Mouse (Mus musculus): Measurements from ENCODE around the gene Fxyd3. TPM values are rescaled to one million over a fixed set of nuclear protein-coding genes. Genes with fewer than 3 reads are reported as not detected.

Fxyd3 gene
- polyA plus RNA-seq, 1 experiment, result 22.7 TPM

DNA sequence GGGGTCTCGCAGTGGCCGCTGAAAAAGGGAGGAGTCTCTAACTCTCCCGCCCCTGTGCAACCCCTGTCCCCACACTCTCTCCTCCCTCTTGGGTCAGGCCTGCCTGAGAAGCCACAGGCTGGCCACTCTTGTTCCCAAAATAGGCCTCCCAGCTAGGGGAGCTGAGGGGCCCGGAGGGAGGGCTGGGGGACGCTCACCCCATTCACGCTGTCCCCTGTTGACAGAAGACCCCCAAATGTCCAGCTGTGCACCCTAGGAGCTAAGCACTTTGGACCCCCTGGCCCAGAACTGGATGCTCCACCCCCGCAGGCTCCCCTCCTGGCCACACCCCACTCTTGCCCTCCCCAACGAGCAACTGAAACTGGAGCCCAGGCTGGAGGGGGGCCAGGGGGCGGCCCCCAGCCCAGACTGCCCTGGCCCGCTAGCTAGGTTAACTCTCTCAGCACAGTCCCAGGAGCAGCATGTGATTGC, 21.1 kb downstream of the Fxyd3 start:
- Histone ChIP-seq H3K27me3 (ENCODE audit: control insufficient read depth, insufficient read depth, low read length) (peaks cover 27% of the 10 kb centered on the region), H3K36me3 (ENCODE audit: control insufficient read depth, insufficient read depth, low read length) (no peaks in the 10 kb centered on the region), H3K4me3 (ENCODE audit: low read depth, low read length) (peak overlapping the region; percentile 58), H3K27ac (ENCODE audit: insufficient read depth, low read depth, low read length) (peak overlapping the region; percentile 45), H3K4me1 (ENCODE audit: control insufficient read depth, insufficient read depth, insufficient read length, low read length) (peaks cover 4% of the 10 kb centered on the region)
- 25% methylated on average over 10 of the region's 10 CpGs for WGBS
- TF ChIP-seq CTCF (IDR thresholded peaks at IDR 0.05; ENCODE audit: extremely low read depth, insufficient read length, insufficient replicate concordance, low read depth, low read length) (no peak), POLR2A (IDR thresholded peaks at IDR 0.05; ENCODE audit: low read depth, low read length) (no peak)

DNA sequence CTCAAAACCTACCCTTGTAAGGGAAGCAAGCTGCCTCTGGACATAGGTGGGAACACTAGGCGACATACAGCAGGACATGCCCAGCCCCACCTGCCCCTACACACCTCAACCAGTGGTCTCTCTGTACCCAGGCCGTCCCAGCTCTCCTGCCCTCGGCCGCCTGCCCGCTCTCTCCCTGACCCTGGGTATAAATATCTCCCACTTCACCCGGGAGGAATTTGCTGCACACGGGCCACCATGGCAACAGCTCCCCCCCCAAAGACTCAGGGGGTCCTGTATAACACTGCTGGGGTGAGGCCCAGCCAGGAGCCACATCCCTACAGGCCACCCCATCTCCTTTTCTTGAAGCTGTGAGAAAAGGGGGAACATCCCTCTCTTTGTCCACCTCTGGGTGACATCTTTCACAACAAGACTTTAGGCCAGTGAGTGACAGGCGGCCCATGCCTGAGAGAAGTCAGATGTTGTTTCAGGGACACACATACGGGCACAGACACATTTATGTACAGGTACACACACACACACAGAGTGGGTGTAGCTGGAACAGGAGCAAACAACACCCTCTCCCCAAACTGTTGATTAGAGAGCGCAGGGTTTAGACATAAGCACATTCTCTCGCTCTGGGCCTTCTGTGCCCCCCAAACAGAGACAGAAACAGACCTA, 21.7 kb downstream of the Fxyd3 start:
- H3K4me1 ChIP-seq (ENCODE audit: control insufficient read depth, insufficient read depth, insufficient read length, low read length), result peaks cover 4% of the 10 kb centered on the region
- peaks cover 33% of the 10 kb centered on the region for H3K27me3 ChIP-seq (ENCODE audit: control insufficient read depth, insufficient read depth, low read length)
- no peak for TF ChIP-seq POLR2A (IDR thresholded peaks at IDR 0.05; ENCODE audit: low read depth, low read length)
- no peak for TF ChIP-seq CTCF (IDR thresholded peaks at IDR 0.05; ENCODE audit: extremely low read depth, insufficient read length, insufficient replicate concordance, low read depth, low read length)
- H3K36me3 ChIP-seq (ENCODE audit: control insufficient read depth, insufficient read depth, low read length), result no peaks in the 10 kb centered on the region
- H3K27ac ChIP-seq (ENCODE audit: insufficient read depth, low read depth, low read length), result peak overlapping the region; percentile 45
- H3K4me3 ChIP-seq (ENCODE audit: low read depth, low read length), result peak overlapping the region; percentile 58
- 68% methylated on average over 11 of the region's 11 CpGs for WGBS

DNA sequence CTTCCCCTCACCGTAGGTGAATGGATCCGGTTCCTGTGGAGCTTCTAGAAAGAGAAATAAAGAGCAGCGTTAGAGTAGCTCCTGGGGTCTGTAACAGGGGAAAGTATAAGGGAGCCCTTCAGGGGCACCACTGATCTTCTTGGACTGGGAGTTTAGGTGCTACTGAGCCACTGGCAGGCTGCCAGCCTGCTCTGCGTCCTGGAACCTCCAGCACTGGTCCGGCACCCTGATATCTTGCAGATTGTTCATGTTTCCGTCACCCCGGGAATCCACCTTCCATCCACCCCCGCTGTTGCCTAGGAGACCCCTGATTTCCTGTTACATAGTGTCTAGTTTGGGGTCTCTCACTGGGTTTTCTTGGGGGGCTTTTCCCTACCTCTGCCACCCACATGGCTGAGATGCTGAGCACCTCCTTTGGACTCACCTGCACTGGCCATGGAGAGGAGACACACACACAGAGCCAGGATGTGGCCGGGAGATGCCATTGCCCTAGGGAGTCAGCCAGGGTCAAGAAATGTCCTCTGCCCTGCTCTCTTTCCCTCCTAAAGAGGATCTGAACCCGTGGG, 22.5 kb downstream of the Fxyd3 start:
- H3K4me1 ChIP-seq (ENCODE audit: control insufficient read depth, insufficient read depth, insufficient read length, low read length), result peaks cover 4% of the 10 kb centered on the region
- TF ChIP-seq CTCF (IDR thresholded peaks at IDR 0.05; ENCODE audit: extremely low read depth, insufficient read length, insufficient replicate concordance, low read depth, low read length), result no peak
- no peak for TF ChIP-seq POLR2A (IDR thresholded peaks at IDR 0.05; ENCODE audit: low read depth, low read length)
- peaks cover 38% of the 10 kb centered on the region for H3K27me3 ChIP-seq (ENCODE audit: control insufficient read depth, insufficient read depth, low read length)
- peak overlapping the region; percentile 58; the same call in 1 of the 2 replicates for H3K4me3 ChIP-seq (ENCODE audit: low read depth, low read length)
- no peaks in the 10 kb centered on the region for H3K36me3 ChIP-seq (ENCODE audit: control insufficient read depth, insufficient read depth, low read length)
- peak overlapping the region; percentile 45; the same call in 1 of the 2 replicates for H3K27ac ChIP-seq (ENCODE audit: insufficient read depth, low read depth, low read length)
- WGBS, result 39% methylated on average over 10 of the region's 10 CpGs

DNA sequence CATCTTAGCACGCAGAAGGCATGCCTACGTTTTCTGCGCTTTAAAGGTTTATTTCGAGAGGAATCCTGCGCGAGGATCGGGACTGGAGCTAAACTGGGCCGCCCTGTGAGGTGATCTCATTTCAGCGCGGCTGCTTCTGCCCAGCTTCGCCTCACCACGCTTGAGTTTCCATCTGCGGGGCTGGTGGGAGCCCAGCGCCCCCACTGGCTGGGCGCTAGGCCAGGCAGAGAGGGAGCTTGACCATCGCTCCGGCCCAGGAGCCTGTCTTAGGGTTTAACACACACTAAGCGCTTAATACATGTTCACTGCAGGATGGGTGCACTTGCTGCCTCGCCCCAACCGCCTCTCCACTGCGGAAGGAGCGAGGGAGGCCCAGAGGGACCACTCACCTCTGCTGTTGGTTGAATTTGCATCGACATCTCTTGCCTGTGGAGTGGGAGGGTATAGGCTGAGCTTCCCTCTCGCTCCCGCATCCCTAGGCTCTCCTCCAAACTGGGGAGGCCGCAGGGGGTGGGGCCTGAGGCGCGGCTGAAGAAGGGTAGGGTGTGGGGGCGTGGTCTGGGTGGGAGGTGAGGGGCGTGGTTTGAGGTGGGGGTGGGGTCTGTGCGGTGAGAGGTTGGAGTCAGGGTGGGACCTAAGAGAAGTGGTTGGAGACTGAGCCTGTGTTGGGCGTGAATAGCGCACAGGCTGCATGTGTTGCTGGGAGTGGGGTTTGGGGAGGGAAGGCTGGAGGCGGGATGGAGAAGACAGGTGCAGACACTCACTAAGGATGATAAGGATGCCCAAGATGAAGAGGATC, 23.7 kb downstream of the Fxyd3 start:
- Histone ChIP-seq H3K4me3 (ENCODE audit: low read depth, low read length) (peak overlapping the region; percentile 9), H3K27ac (ENCODE audit: insufficient read depth, low read depth, low read length) (no peak overlapping the region), H3K4me1 (ENCODE audit: control insufficient read depth, insufficient read depth, insufficient read length, low read length) (peaks cover 4% of the 10 kb centered on the region), H3K36me3 (ENCODE audit: control insufficient read depth, insufficient read depth, low read length) (no peaks in the 10 kb centered on the region), H3K27me3 (ENCODE audit: control insufficient read depth, insufficient read depth, low read length) (peaks cover 38% of the 10 kb centered on the region)
- 12% methylated on average over 34 of the region's 34 CpGs for WGBS
- TF ChIP-seq POLR2A (IDR thresholded peaks at IDR 0.05; ENCODE audit: low read depth, low read length), result no peak
- TF ChIP-seq CTCF (IDR thresholded peaks at IDR 0.05; ENCODE audit: extremely low read depth, insufficient read length, insufficient replicate concordance, low read depth, low read length), result no peak

DNA sequence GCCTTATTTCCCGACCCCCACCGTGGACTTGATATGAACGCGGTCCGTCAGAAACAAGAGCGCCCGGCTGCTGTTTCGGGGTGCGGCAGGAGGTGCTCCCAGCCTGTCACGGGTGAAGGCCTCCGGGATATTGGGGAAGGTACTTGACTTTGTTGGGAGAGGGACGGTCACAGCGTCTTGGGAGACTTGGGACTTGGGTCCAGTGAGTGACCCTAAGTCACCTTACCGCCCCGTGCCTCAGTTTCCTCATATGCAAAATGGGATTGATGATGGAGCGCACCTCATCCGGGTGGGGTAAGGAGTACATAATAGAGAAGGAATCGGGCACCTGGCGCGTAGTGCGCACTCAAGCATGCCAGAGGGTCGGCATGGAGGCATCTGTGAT, 24.3 kb downstream of the Fxyd3 start:
- Histone ChIP-seq H3K4me1 (ENCODE audit: control insufficient read depth, insufficient read depth, insufficient read length, low read length) (peaks cover 4% of the 10 kb centered on the region), H3K27me3 (ENCODE audit: control insufficient read depth, insufficient read depth, low read length) (peaks cover 38% of the 10 kb centered on the region), H3K36me3 (ENCODE audit: control insufficient read depth, insufficient read depth, low read length) (no peaks in the 10 kb centered on the region), H3K4me3 (ENCODE audit: low read depth, low read length) (peak overlapping the region; percentile 9; the same call in 1 of the 2 replicates), H3K27ac (ENCODE audit: insufficient read depth, low read depth, low read length) (no peak overlapping the region)
- WGBS, result 24% methylated on average over 22 of the region's 22 CpGs
- TF ChIP-seq CTCF (IDR thresholded peaks at IDR 0.05; ENCODE audit: extremely low read depth, insufficient read length, insufficient replicate concordance, low read depth, low read length) (no peak), POLR2A (IDR thresholded peaks at IDR 0.05; ENCODE audit: low read depth, low read length) (no peak)

DNA sequence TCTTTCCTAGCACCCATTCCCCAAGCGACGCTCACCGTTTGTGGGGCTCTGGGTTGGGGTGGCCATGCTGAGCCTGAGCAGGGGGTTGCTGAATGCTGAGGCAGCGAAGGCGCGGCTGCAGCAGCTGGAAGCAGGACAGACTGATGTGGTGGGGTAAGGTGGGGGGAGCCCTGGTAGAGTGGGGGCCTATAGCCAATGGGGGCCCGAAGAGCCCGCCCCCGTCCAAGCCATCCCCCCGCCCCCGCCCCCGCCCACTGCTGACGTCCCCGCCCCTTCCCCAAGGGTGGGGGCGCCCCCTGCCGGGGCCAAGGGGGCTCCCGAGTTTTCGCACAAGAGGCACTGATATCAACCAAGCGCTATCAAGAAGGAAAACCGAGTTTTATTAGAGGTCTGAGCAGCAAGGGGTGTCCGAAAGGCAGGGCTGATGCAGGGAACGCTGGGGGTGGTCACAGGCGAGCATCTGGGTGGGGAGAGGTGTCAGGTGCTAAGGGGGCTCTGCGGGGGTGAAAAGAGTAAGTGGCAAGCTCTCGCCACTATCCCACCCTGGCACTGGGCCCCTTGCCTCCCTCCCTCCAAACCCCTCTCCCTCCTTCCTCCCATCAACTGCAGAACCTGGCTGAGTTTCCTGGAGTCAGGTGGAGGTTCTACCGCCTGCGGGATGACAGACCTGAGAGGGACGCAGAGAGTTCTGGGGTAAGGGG, 25.0 kb downstream of the Fxyd3 start, which contains the start of gene Fxyd7:
Gene Fxyd7 (minus strand): TSS at position 147 of the 701 bp plus-strand sequence.
- Histone ChIP-seq H3K27ac (ENCODE audit: insufficient read depth, low read depth, low read length) (no peak within 1 kb of the TSS), H3K36me3 (ENCODE audit: control insufficient read depth, insufficient read depth, low read length) (no peaks in the 10 kb centered on the region), H3K4me3 (ENCODE audit: low read depth, low read length) (no peak within 1 kb of the TSS), H3K4me1 (ENCODE audit: control insufficient read depth, insufficient read depth, insufficient read length, low read length) (peaks cover 4% of the 10 kb centered on the region), H3K27me3 (ENCODE audit: control insufficient read depth, insufficient read depth, low read length) (peaks cover 38% of the 10 kb centered on the region)
- no peak for TF ChIP-seq CTCF (IDR thresholded peaks at IDR 0.05; ENCODE audit: extremely low read depth, insufficient read length, insufficient replicate concordance, low read depth, low read length)
- 9% methylated on average over 27 of the region's 28 CpGs for WGBS
